Comparison of ENCODE assay signal across 15 mouse cellular contexts in genomic region chr8:105260371-105261099, GRCm38 (mm10). TPM values are rescaled to one million over a fixed set of nuclear protein-coding genes. Genes with fewer than 3 reads are reported as not detected.
DNase-seq lines count a peak whose midpoint lies in the region; ATAC-seq and TF ChIP-seq lines count a peak whose summit lies in the region.
"Had no signal": no experiment of that assay in that cellular context is flagged by ENCODE, and none has a peak within 500 bp of the region (broad histone marks: within the 10 kb centered on the region; RNA-seq: fewer than 3 reads in every experiment).

No protein-coding gene starts in this region.

- H3K4me1 ChIP-seq in embryonic facial prominence, embryonic 13.5 days, result peaks cover 28% of the 10 kb centered on the region
- H3K4me1 ChIP-seq in embryonic facial prominence, embryonic 10.5 days, result peaks cover 32% of the 10 kb centered on the region
- H3K4me1 ChIP-seq in liver, embryonic 11.5 days (replicated peaks; ENCODE audit: control insufficient read depth, insufficient read depth, low read length), result peaks cover 30% of the 10 kb centered on the region
- H3K4me1 ChIP-seq in E14TG2a.4 (replicated peaks; ENCODE audit: low read depth, low read length), result peaks cover 77% of the 10 kb centered on the region
- H3K4me1 ChIP-seq in liver, postnatal 0 days (ENCODE audit: insufficient read depth), result peaks cover 44% of the 10 kb centered on the region

- peak overlapping the region; percentile 68; the same call in 1 of the 2 replicates for H3K4me2 ChIP-seq in embryonic facial prominence, embryonic 13.5 days
- peak overlapping the region; percentile 78 for H3K4me2 ChIP-seq in liver, embryonic 11.5 days
- peak overlapping the region; percentile 78; the same call in 1 of the 2 replicates for H3K4me2 ChIP-seq in liver, postnatal 0 days (ENCODE audit: low read depth, low read length)

- H3K4me3 ChIP-seq in embryonic facial prominence, embryonic 13.5 days, result no peak overlapping the region
- H3K4me3 ChIP-seq in embryonic facial prominence, embryonic 10.5 days, result no peak overlapping the region
- no peak overlapping the region for H3K4me3 ChIP-seq in liver, embryonic 11.5 days (ENCODE audit: low read depth, low read length)
- peak overlapping the region; percentile 78; the same call in 1 of the 2 replicates for H3K4me3 ChIP-seq in E14TG2a.4 (replicated peaks; ENCODE audit: low read length)
- H3K4me3 ChIP-seq in liver, postnatal 0 days (ENCODE audit: low read depth, low read length), result no peak overlapping the region

- no peaks in the 10 kb centered on the region for H3K36me3 ChIP-seq in embryonic facial prominence, embryonic 13.5 days
- H3K36me3 ChIP-seq in embryonic facial prominence, embryonic 10.5 days (replicated peaks), result no peaks in the 10 kb centered on the region
- no peaks in the 10 kb centered on the region for H3K36me3 ChIP-seq in liver, embryonic 11.5 days (ENCODE audit: control insufficient read depth, insufficient read depth, low read length)
- no peaks in the 10 kb centered on the region for H3K36me3 ChIP-seq in E14TG2a.4 (ENCODE audit: insufficient read depth, low read length)
- no peaks in the 10 kb centered on the region for H3K36me3 ChIP-seq in liver, postnatal 0 days (replicated peaks; ENCODE audit: insufficient read depth, low read length)
- H3K36me3 ChIP-seq: forebrain, embryonic 10.5 days; heart, embryonic 15.5 days; hindbrain, embryonic 15.5 days; midbrain, embryonic 12.5 days had no signal

- H3K27ac ChIP-seq in embryonic facial prominence, embryonic 13.5 days, result no peak overlapping the region
- no peak overlapping the region for H3K27ac ChIP-seq in embryonic facial prominence, embryonic 10.5 days (replicated peaks)
- H3K27ac ChIP-seq in liver, embryonic 11.5 days (ENCODE audit: low read depth, low read length), result no peak overlapping the region
- H3K27ac ChIP-seq in liver, postnatal 0 days (ENCODE audit: low read depth), result no peak overlapping the region
- H3K27ac ChIP-seq: forebrain, embryonic 10.5 days; heart, embryonic 15.5 days; hindbrain, embryonic 15.5 days; liver, embryonic 14.5 days; midbrain, embryonic 12.5 days had no signal

- DNase-seq in embryonic facial prominence, embryonic 10.5 days (ENCODE audit: low spot score), result no peak
- DNase-seq in liver, embryonic 11.5 days (ENCODE audit: low spot score), result no peak
- no peak for DNase-seq in liver
- DNase-seq in liver, postnatal 0 days, result peak; percentile 13
- no peak for DNase-seq in left cerebral cortex, adult 9 months (ENCODE audit: low spot score in 2 of 2)

- no peak for TF ChIP-seq EP300 in liver, postnatal 0 days (IDR thresholded peaks at IDR 0.05; ENCODE audit: low read depth)

- H3K27me3 ChIP-seq in embryonic facial prominence, embryonic 13.5 days, result peaks cover 87% of the 10 kb centered on the region
- peaks cover 100% of the 10 kb centered on the region for H3K27me3 ChIP-seq in embryonic facial prominence, embryonic 10.5 days (replicated peaks; ENCODE audit: low read depth, poor library complexity, severe bottlenecking)
- peaks cover 30% of the 10 kb centered on the region for H3K27me3 ChIP-seq in liver, embryonic 11.5 days (replicated peaks; ENCODE audit: control insufficient read depth, insufficient read depth, low read length)
- H3K27me3 ChIP-seq in E14TG2a.4 (ENCODE audit: insufficient read depth, low read length), result peaks cover 90% of the 10 kb centered on the region
- peaks cover 14% of the 10 kb centered on the region for H3K27me3 ChIP-seq in liver, postnatal 0 days (ENCODE audit: insufficient read depth, low read length)
- H3K27me3 ChIP-seq: Patski had no signal

- 0 out of 2 replicates have a peak, but pooled peaks have one; percentile 1 for TF ChIP-seq CTCF in E14TG2a.4 (conservative IDR thresholded peaks at IDR 0.05; ENCODE audit: low read length)
- TF ChIP-seq CTCF in liver, postnatal 0 days (IDR thresholded peaks at IDR 0.05; ENCODE audit: low read depth), result no peak

- 63% methylated on average over 7 of the region's 7 CpGs for WGBS in embryonic facial prominence, embryonic 13.5 days
- WGBS in embryonic facial prominence, embryonic 10.5 days, result 63% methylated on average over 7 of the region's 7 CpGs
- WGBS in liver, embryonic 11.5 days, result 73% methylated on average over 7 of the region's 7 CpGs
- 71% methylated on average over 7 of the region's 7 CpGs for WGBS in liver, postnatal 0 days (ENCODE audit: insufficient replicate concordance)

- no peak overlapping the region for H3K9ac ChIP-seq in embryonic facial prominence, embryonic 13.5 days
- H3K9ac ChIP-seq in liver, embryonic 11.5 days (ENCODE audit: low read depth, low read length), result no peak overlapping the region
- H3K9ac ChIP-seq in liver, postnatal 0 days (replicated peaks), result no peak overlapping the region
- H3K9ac ChIP-seq: heart, embryonic 15.5 days; liver, embryonic 14.5 days; midbrain, embryonic 12.5 days had no signal

- ATAC-seq in embryonic facial prominence, embryonic 13.5 days (ENCODE audit: insufficient number of reproducible peaks, insufficient read depth, low FRiP score, low TSS enrichment, low read depth), result no peak
- no peak for ATAC-seq in liver, embryonic 11.5 days (replicated peaks; ENCODE audit: low FRiP score)
- no peak for ATAC-seq in liver, postnatal 0 days
- ATAC-seq: Patski had no signal

- H3K9me3 ChIP-seq in embryonic facial prominence, embryonic 13.5 days, result no peaks in the 10 kb centered on the region
- no peaks in the 10 kb centered on the region; the same call in 1 of the 2 replicates for H3K9me3 ChIP-seq in embryonic facial prominence, embryonic 10.5 days
- no peaks in the 10 kb centered on the region for H3K9me3 ChIP-seq in liver, embryonic 11.5 days (ENCODE audit: control insufficient read depth, low read length)
- 0 out of 2 replicates have a peak, but pooled peaks cover 3% of the 10 kb centered on the region for H3K9me3 ChIP-seq in E14TG2a.4 (ENCODE audit: low read length)
- H3K9me3 ChIP-seq in liver, postnatal 0 days (ENCODE audit: low read length), result no peaks in the 10 kb centered on the region
- H3K9me3 ChIP-seq: heart, embryonic 15.5 days; hindbrain, embryonic 15.5 days; midbrain, embryonic 12.5 days had no signal

RNA-seq across cellular contexts. Expression of gene Tradd, which starts 3.9 kb away (rescaled TPM):
- polyA plus RNA-seq in embryonic facial prominence, embryonic 13.5 days (2015; fragmentation: Nextera tagmentation; extraction: Ambion mirVana), result 22.8 and 24.7 TPM in 2 replicates
- polyA plus RNA-seq in embryonic facial prominence, embryonic 10.5 days (2016; fragmentation: Nextera tagmentation; extraction: Ambion mirVana), result 14.6 and 16.7 TPM in 2 replicates
- 23.1 and 23.2 TPM in 2 replicates for polyA plus RNA-seq in liver, embryonic 11.5 days (2014; fragmentation: Nextera tagmentation; extraction: Ambion mirVana)
- polyA plus RNA-seq in liver, postnatal 0 days (2015; fragmentation: Nextera tagmentation; extraction: Ambion mirVana), result 14.3 and 15.1 TPM in 2 replicates

RNA-seq across cellular contexts. Expression of gene Fbxl8, which starts 3.9 kb away (rescaled TPM):
- 2.1 TPM in 2 replicates for polyA plus RNA-seq in embryonic facial prominence, embryonic 13.5 days (2015; fragmentation: Nextera tagmentation; extraction: Ambion mirVana)
- polyA plus RNA-seq in embryonic facial prominence, embryonic 10.5 days (2016; fragmentation: Nextera tagmentation; extraction: Ambion mirVana), result 0.63 and 0.92 TPM in 2 replicates
- polyA plus RNA-seq in liver, embryonic 11.5 days (2014; fragmentation: Nextera tagmentation; extraction: Ambion mirVana), result 2.0 and 2.4 TPM in 2 replicates
- 0.95 and 1.2 TPM in 2 replicates for polyA plus RNA-seq in liver, postnatal 0 days (2015; fragmentation: Nextera tagmentation; extraction: Ambion mirVana)

RNA-seq across cellular contexts. Expression of gene B3gnt9, which starts 5.6 kb away (rescaled TPM):
- 25.9 and 29.7 TPM in 2 replicates for polyA plus RNA-seq in embryonic facial prominence, embryonic 13.5 days (2015; fragmentation: Nextera tagmentation; extraction: Ambion mirVana)
- 1.6 and 1.7 TPM in 2 replicates for polyA plus RNA-seq in embryonic facial prominence, embryonic 10.5 days (2016; fragmentation: Nextera tagmentation; extraction: Ambion mirVana)
- polyA plus RNA-seq in liver, embryonic 11.5 days (2014; fragmentation: Nextera tagmentation; extraction: Ambion mirVana), result 4.2 and 4.4 TPM in 2 replicates
- 1.6 and 2.0 TPM in 2 replicates for polyA plus RNA-seq in liver, postnatal 0 days (2015; fragmentation: Nextera tagmentation; extraction: Ambion mirVana)

RNA-seq across cellular contexts. Expression of gene Hsf4, which starts 9.1 kb away (rescaled TPM):
- 0.13 and 0.22 TPM in 2 replicates for polyA plus RNA-seq in embryonic facial prominence, embryonic 13.5 days (2015; fragmentation: Nextera tagmentation; extraction: Ambion mirVana)
- 0.21 TPM in 1 of 2 replicates, not detected in the other for polyA plus RNA-seq in embryonic facial prominence, embryonic 10.5 days (2016; fragmentation: Nextera tagmentation; extraction: Ambion mirVana)
- 0.19 TPM in 1 of 2 replicates, not detected in the other for polyA plus RNA-seq in liver, embryonic 11.5 days (2014; fragmentation: Nextera tagmentation; extraction: Ambion mirVana)
- not detected in 2 replicates for polyA plus RNA-seq in liver, postnatal 0 days (2015; fragmentation: Nextera tagmentation; extraction: Ambion mirVana)
- polyA plus RNA-seq: forebrain, embryonic 10.5 days; intestine, embryonic 14.5 days; limb, embryonic 11.5 days had no signal

RNA-seq across cellular contexts. Expression of gene Nol3, which starts 15.4 kb away (rescaled TPM):
- polyA plus RNA-seq in embryonic facial prominence, embryonic 13.5 days (2015; fragmentation: Nextera tagmentation; extraction: Ambion mirVana), result 1.8 and 2.8 TPM in 2 replicates
- 0.62 and 0.69 TPM in 2 replicates for polyA plus RNA-seq in embryonic facial prominence, embryonic 10.5 days (2016; fragmentation: Nextera tagmentation; extraction: Ambion mirVana)
- polyA plus RNA-seq in liver, embryonic 11.5 days (2014; fragmentation: Nextera tagmentation; extraction: Ambion mirVana), result 0.14 and 0.51 TPM in 2 replicates
- 0.05 and 0.24 TPM in 2 replicates for polyA plus RNA-seq in liver, postnatal 0 days (2015; fragmentation: Nextera tagmentation; extraction: Ambion mirVana)
